Mouse (Mus musculus) C2C12 (cell line): ENCODE measurements around the gene Cenph.

Experiments used
- CEBPB ChIP-seq: IDR thresholded peaks from one replicate; pipeline ENCODE4 v1.6.1; 2011; ENCODE audit warnings: low read depth, mild to moderate bottlenecking, control low read depth, moderate library complexity
- CTCF ChIP-seq: IDR thresholded peaks from one replicate; pipeline ENCODE4 v1.5.1; 2011; ENCODE audit not compliant: control insufficient read depth, insufficient read depth, insufficient read length
- MYOD1 ChIP-seq: IDR thresholded peaks from one replicate; pipeline ENCODE4 v1.6.1; 2011; ENCODE audit warnings: low read depth; ENCODE audit not compliant: control insufficient read depth, insufficient read length
- MYOG ChIP-seq: IDR thresholded peaks from one replicate; pipeline ENCODE4 v1.6.1; 2011; ENCODE audit not compliant: control insufficient read depth, insufficient read length; ENCODE audit errors: extremely low read depth
- USF1 ChIP-seq: IDR thresholded peaks from one replicate; pipeline ENCODE4 v1.6.1; 2011; ENCODE audit warnings: low read depth, mild to moderate bottlenecking, control low read depth, moderate library complexity

DNA sequence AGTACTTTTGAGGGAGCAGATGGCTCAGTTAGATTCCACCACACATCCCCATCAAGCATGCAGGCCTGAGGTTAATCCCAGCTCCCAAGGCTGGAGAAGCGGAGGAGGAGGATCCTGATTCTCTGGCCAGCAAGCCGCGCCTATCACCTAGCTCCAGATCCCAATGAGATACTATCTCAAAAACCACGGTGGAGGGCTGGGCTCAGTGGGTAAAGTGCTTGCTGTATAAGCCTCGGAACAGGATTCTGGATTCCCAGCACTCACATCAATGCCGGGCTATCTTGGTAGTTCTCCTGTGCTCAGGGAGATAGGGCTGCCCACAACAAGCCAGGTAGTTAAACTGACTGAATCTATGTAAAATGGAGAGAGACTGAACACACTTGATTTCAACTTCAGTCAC, 60.2 kb downstream of the Cenph start:
- no peak for TF ChIP-seq MYOG
- TF ChIP-seq CTCF = no peak
- TF ChIP-seq USF1 = no peak
- no peak for TF ChIP-seq CEBPB
- no peak for TF ChIP-seq MYOD1
